Mouse (Mus musculus) left cerebral cortex, postnatal 4 days (tissue): ENCODE measurements around the gene Gpd1. TPM values are rescaled to one million over a fixed set of nuclear protein-coding genes. Genes with fewer than 3 reads are reported as not detected.
"Not testable (repeated sequence)": the region's sequence is repeated elsewhere in the genome, so short reads cannot be mapped to it uniquely, and the experiment has no call there.

Experiments used
- DNase-seq: peaks from one replicate; pipeline ENCODE4 v3.0.0-alpha.2; 2022
- intact Hi-C: fragments of 180-260 bp; cut with DNase I; formaldehyde crosslinking; loops from one replicate; pipeline ENCODE4 v1.15.1; 2025
- total RNA-seq, 2 experiments: library from RNA; stranded (reverse); gene quantifications; 2 replicates each; pipeline ENCODE4 v1.2.3; 2021

Gpd1 gene
- total RNA-seq, 2 experiments from 2014 or later, result 6.7 to 6.8 TPM

DNA sequence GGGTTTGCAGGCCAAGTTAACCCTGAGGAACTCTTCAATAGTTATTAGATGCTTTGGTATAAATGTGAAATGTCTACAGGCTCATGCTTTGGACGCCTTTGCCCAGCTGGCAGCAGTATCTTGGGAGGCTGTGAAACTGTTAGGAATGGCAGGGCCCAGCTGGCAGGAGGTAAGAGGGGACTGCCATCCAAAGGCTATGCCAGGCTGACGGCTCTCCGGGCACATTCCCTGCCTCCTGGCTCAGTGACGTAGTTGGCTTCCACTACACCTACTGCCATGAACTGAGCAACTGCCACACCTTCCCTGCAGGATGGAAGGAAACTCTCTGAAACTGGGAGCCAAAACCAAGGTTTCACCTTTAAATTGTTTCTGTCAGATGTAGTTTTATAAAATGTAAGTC, 22.9 kb downstream of the Gpd1 start:
- DNase-seq, result no peak
- intact Hi-C loops, result no loop called here

DNA sequence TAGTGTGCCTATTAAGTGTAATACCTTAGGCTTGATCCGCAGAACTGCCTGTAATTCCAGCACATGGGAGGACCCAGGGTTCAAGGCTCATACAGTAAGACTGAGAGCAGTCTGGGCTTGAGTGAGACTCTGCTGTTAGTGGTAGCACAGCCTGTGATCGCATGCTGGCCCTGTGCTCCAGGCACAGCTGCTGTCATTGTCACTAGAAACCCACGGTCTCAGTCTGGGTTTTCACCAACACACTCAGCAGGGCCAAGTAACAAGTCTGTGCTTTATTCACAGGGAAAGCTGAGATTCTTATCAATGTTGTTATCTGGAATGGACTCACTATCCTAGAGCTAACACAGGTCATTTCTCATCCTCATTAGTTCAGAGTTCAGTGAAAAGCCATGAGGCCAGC, 36.9 kb downstream of the Gpd1 start:
- no peak for DNase-seq
- intact Hi-C loops, result no loop called here

DNA sequence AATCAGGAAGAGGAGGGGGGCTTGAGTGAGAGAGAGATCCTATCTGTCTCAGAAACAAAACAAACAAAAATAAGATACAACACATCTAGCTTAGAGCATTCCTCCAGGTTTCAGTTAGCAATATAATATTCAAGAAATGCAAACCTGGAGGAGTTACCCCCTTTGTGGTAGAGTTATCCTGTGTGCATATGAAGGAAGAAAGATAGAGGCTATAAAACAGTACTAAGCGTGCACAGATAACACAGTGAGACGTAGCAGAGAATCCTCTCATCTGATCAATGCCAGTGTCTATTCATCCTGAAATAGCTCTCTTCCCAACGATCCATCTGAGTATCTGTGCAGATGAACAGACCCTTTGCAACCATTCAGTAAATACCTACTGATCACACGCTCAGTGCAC, 50.2 kb downstream of the Gpd1 start:
- DNase-seq, result no peak
- intact Hi-C loops, result no loop called here

DNA sequence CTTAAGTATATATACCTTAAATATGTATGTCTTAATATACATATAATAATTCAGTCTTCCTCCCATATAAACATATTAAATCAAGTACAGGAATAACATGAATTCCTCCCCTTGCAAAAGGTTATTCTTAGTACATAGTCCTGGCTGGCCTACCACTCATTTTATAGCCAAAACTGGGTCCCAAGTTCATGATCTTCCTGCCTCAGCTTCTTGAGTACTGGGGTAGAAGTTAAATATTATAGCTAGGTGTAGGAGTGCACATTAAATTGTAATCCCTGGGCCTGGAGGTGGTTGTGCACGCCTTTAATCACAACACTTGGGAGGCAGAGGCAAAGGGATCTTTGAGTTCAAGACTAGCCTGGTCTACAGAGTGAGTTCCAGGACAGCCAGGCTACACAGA, 51.4 kb downstream of the Gpd1 start:
- intact Hi-C loops, result no loop called here
- no peak for DNase-seq

DNA sequence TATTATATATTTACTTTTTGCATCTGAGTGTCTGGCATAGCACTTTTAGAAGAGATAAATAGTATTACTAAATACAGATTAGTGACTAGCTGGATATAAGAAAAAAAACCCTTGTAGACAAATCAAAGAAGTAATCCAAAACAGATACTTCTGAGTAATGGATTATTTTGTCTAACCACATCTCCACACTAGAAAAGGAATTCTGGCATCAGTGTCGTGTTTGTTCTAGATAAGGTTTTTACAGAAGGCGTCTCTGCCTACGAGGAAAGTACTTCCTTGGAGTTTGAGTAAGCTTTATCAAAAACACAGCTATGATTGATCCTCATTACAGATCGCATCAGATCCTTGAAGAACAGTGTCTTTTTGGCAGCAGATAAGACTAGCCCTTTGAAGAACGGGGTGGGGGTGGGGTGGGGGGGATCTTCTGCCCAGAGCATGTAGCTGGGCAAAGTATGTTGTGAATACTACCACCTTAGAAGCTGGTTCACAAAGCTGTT, 53.7 kb downstream of the Gpd1 start:
- DNase-seq, result no peak
- intact Hi-C loops, result loop anchor here (10.0 kb wide), 2 partner anchors 46 to 176 kb away; partner anchors contain the start of genes Aqp5 and Cox14

DNA sequence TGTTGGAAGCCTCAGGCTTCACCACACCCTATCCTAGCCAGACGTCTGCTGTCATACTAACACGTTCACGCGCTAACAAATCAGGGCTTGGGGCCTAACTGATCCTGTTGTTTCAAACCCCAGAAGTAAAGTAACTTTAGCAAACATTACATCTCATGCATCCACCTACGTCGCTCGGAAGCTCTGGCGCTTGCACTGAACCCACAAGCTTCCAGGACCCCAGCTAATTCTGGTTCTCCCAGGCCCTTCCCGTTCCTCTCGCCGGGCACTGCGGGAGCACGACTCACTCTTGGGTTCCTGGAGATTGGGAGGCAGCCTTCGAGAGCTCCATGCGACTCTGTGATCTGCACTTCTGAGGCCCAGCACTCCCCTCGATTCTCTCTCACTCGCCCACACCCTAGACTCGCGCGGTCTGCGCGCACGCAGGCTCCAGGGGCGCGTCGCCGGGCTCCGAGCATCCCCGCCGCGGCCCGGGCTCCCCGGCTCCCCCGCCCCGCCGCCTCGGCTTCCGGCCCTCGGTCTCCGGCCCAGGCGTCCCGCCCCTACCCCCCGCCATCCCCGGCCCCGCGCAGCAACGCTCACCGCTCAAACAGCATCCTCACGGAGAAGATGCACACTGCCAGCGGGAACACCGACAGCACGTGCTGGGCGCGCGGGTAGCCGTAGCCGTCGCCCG, 54.4 kb downstream of the Gpd1 start:
- no peak for DNase-seq
- intact Hi-C loops, result loop anchor here (10.0 kb wide), 2 partner anchors 47 to 177 kb away; partner anchors contain the start of genes Aqp5 and Cox14

DNA sequence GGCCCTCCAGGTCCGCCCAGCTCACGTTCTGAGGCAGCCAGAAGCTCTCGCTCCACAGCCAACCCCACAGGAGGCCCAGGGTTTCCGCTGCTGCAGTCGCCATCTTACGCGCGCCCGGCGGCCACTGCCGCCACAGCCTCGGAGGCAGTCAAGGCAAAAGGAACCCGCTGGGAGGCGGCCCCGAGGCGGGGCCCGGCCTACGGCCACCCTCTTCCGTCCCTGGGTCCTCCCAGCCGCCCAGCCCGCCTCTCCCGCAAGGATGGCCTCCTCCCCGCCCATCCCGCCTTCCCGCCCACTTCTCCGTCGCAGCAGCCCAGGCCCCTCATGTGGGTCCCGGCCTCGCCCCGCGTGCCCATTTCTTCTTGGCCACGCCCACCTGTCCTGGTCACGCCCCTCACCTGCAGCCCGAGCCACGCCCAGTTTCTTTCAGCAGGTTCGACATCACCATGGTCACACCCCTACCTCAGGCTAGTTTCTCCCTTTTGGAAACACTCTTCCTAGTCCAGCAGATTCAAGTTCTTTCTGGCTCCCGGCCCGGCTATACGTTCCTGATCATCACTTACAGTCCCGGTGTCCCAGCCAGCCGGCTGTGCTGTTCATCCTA, 55.1 kb downstream of the Gpd1 start:
- intact Hi-C loops, result loop anchor here (10.0 kb wide), 2 partner anchors 48 to 178 kb away; partner anchors contain the start of genes Aqp5 and Cox14

DNA sequence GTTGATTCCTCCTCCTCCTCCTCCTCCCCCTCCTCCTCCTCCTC, 55.4 kb downstream of the Gpd1 start, which contains the start of gene Cers5:
TSS of gene Cers5 (minus strand) at position 5 of the 44 bp plus-strand sequence.
- intact Hi-C loops, result loop anchor here (10.0 kb wide), 2 partner anchors 48 to 178 kb away; partner anchors contain the start of genes Aqp5 and Cox14
- not testable (repeated sequence) for DNase-seq

More for the DNA sequence above, 55.1 kb downstream of the Gpd1 start:
- peak; percentile 88 for DNase-seq

DNA sequence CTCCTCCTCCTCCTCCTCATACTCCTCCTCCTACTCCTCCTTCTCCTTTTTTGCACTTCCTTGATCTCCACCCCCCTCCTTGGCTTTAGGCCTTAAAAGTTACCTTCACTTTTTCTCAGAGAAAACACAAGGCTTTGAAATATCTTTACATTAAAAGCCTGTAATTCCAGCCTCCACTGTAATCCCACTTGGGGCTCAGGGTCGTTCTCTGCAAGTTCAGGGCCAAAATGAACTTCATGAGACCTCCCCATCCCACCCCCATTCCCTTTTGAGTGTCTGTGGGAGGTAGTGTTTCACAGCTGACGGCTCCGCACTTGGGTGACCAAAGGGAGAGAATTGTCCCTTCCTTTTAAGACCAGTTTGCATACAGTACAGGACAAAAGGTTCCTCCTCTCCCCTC, 55.6 kb downstream of the Gpd1 start:
- intact Hi-C loops, result loop anchor here (10.0 kb wide), 2 partner anchors 48 to 178 kb away; partner anchors contain the start of genes Aqp5 and Cox14
- DNase-seq, result no peak

Other genes with a start within 250 kb of the Gpd1 start
- gene Bcdin3d, start 242.8 kb upstream of the Gpd1 start, total RNA-seq, result 1 to 10 TPM; 7.8 to 8.0 TPM
- 10 to 100 TPM; 53.6 to 65.1 TPM for gene Faim2, start 189.3 kb upstream of the Gpd1 start, total RNA-seq
- not detected for gene Aqp2, start 138.5 kb upstream of the Gpd1 start, total RNA-seq
- gene Aqp5, start 126.7 kb upstream of the Gpd1 start, total RNA-seq, result 1 to 10 TPM in 1 of 2 experiments, under 1 TPM in 1; 0.28 to 1.1 TPM
- gene Aqp6, start 116.1 kb upstream of the Gpd1 start, total RNA-seq, result not detected
- 10 to 100 TPM; 22.0 to 26.1 TPM for gene Racgap1, start 65.9 kb upstream of the Gpd1 start, total RNA-seq
- 100 to 1,000 TPM; 101 to 102 TPM for gene Asic1, start 47.1 kb upstream of the Gpd1 start, total RNA-seq
- gene Smarcd1, start 15.4 kb upstream of the Gpd1 start, total RNA-seq, result 100 to 1,000 TPM; 134 to 148 TPM
- not detected for gene Gm17349, start 12.0 kb upstream of the Gpd1 start, total RNA-seq
- gene Cox14, start 8.1 kb downstream of the Gpd1 start, total RNA-seq, result 10 to 100 TPM; 68.0 to 73.4 TPM
- gene Cers5, start 55.4 kb downstream of the Gpd1 start, total RNA-seq, result 10 to 100 TPM; 58.0 to 62.3 TPM
- 10 to 100 TPM; 13.6 to 15.6 TPM for gene Lima1, start 157.9 kb downstream of the Gpd1 start, total RNA-seq
- gene Fam186a, start 249.5 kb downstream of the Gpd1 start, total RNA-seq, result under 1 TPM; 0.04 to 0.06 TPM